Mouse (Mus musculus): ENCODE data around the gene Il3ra.

- TF ChIP-seq POLR2A (IDR thresholded peaks at IDR 0.05; ENCODE audit: low read depth, low read length): peak; percentile 61
- no peak for TF ChIP-seq CTCF (IDR thresholded peaks at IDR 0.05; ENCODE audit: borderline replicate concordance, insufficient read depth, low read length)
Measured at GRCm38 (mm10) chr14:14345948-14346812, at the start of gene Il3ra.

Data from embryonic fibroblast, embryonic 13.5 days (primary cell).